Mouse (Mus musculus): ENCODE measurements around the gene Lrrc23. TPM values are rescaled to one million over a fixed set of nuclear protein-coding genes. Genes with fewer than 3 reads are reported as not detected.
A peak's percentile ranks its signal among the peaks of the same experiment; 100 is the strongest.
"Not testable (repeated sequence)": the region's sequence is repeated elsewhere in the genome, so short reads cannot be mapped to it uniquely, and the experiment has no call there.

Gene Lrrc23
- polyA plus RNA-seq, 2 experiments: 0.88 to 1.1 TPM

DNA sequence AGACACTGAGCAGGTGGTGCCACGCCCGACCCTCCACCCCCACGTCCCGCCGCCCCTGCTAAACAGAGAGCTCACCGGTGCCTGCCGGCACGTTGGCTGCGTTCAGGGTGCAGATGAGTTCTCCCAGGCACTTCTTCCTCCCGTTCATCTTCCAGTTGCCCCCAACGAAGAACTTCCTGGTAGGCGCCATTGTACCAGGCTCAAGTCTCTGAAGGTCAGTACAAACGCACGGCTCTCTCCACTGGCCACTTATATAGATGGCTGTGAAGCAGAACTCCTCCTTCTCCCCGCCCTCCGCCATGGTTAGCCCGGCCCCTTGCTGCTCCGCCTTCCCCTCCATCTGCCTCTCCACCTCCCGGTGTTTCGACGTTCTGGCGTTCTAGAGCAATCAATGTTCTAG, 34.4 kb upstream of the Lrrc23 start, which contains the start of gene Tpi1:
Tpi1 (minus strand) TSS at position 364 of the 400 bp plus-strand sequence.
- 0% methylated on average over 21 of the region's 22 CpGs for WGBS
- peak; percentile 97; the same call in 1 of the 2 replicates for TF ChIP-seq POLR2A (IDR thresholded peaks at IDR 0.05; ENCODE audit: borderline replicate concordance, extremely low read depth, insufficient read depth, insufficient read length)
- peak within 1 kb of the TSS; percentile 65 for H3K9ac ChIP-seq (ENCODE audit: low read depth, low read length, severe bottlenecking)
- H3K36me3 ChIP-seq (ENCODE audit: control insufficient read depth, insufficient read depth, low read length): peaks cover 67% of the 10 kb centered on the region
- DNase-seq (ENCODE audit: low spot score): peak; percentile 95
- H3K4me2 ChIP-seq (replicated peaks; ENCODE audit: low read depth, low read length, severe bottlenecking): peak within 1 kb of the TSS; percentile 72
- peak; percentile 89 for ATAC-seq (ENCODE audit: low FRiP score, low read depth)
- peak within 1 kb of the TSS; percentile 79 for H3K27ac ChIP-seq (replicated peaks; ENCODE audit: low read depth, low read length)
- no peaks in the 10 kb centered on the region for H3K27me3 ChIP-seq (ENCODE audit: control insufficient read depth, insufficient read depth, low read length)
- peaks cover 28% of the 10 kb centered on the region for H3K4me1 ChIP-seq (ENCODE audit: control insufficient read depth, insufficient read depth, low read length)
- H3K4me3 ChIP-seq (replicated peaks; ENCODE audit: low read length): peak within 1 kb of the TSS; percentile 48
- no peaks in the 10 kb centered on the region for H3K9me3 ChIP-seq (ENCODE audit: control insufficient read depth, low read length)

DNA sequence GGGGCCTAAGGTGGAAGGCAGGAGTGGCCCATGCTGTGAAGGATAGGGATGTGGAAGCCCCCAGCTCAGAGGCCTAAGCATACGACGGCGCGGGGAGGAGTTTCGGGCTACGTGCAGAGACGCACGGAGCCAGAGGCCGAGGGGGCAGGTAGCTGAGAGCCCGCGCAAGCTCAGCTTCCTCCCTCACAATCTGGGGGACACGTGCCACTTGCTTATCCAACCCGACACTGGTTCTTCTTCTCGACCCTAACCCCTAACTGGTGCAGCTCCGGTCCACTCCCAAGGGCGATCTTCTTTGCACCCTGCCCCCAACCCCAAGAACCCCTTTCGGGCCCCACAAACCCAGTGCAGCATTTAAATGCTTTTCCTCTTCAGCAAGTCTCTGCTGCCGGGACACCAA, 34.0 kb upstream of the Lrrc23 start:
- no peaks in the 10 kb centered on the region for H3K27me3 ChIP-seq (ENCODE audit: control insufficient read depth, insufficient read depth, low read length)
- peaks cover 28% of the 10 kb centered on the region for H3K4me1 ChIP-seq (ENCODE audit: control insufficient read depth, insufficient read depth, low read length)
- TF ChIP-seq POLR2A (IDR thresholded peaks at IDR 0.05; ENCODE audit: borderline replicate concordance, extremely low read depth, insufficient read depth, insufficient read length): no peak
- H3K4me3 ChIP-seq (replicated peaks; ENCODE audit: low read length): peak overlapping the region; percentile 48
- peak overlapping the region; percentile 65 for H3K9ac ChIP-seq (ENCODE audit: low read depth, low read length, severe bottlenecking)
- WGBS: 0% methylated on average over 18 of the region's 18 CpGs
- H3K4me2 ChIP-seq (replicated peaks; ENCODE audit: low read depth, low read length, severe bottlenecking): peak overlapping the region; percentile 72
- peak overlapping the region; percentile 79 for H3K27ac ChIP-seq (replicated peaks; ENCODE audit: low read depth, low read length)
- DNase-seq (ENCODE audit: low spot score) (peak; percentile 87), ATAC-seq (ENCODE audit: low FRiP score, low read depth) (peak; percentile 59)
- H3K9me3 ChIP-seq (ENCODE audit: control insufficient read depth, low read length): no peaks in the 10 kb centered on the region
- peaks cover 62% of the 10 kb centered on the region for H3K36me3 ChIP-seq (ENCODE audit: control insufficient read depth, insufficient read depth, low read length)

DNA sequence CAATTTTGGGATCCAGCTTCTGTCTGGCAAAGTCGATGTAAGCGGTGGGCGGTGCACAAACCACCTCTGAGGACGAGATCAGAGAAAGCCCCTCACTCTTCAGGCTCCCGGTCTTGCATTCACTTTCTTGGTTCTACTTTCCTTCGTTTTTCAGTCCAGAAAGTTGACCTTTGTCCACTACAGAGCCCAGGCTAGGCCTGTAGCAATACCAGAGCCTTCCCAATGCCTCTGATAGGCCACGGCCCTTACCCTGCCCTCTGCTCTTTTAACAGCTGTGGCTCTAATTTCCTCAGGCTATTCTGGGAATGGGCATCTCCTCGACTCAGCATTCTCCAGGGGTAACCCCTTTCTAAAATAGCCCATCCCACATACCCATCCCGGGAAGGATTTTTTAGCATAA, 33.3 kb upstream of the Lrrc23 start:
- H3K9ac ChIP-seq (ENCODE audit: low read depth, low read length, severe bottlenecking): peak overlapping the region; percentile 65
- DNase-seq (ENCODE audit: low spot score) (no peak), ATAC-seq (ENCODE audit: low FRiP score, low read depth) (no peak)
- no peak for TF ChIP-seq POLR2A (IDR thresholded peaks at IDR 0.05; ENCODE audit: borderline replicate concordance, extremely low read depth, insufficient read depth, insufficient read length)
- no peaks in the 10 kb centered on the region for H3K9me3 ChIP-seq (ENCODE audit: control insufficient read depth, low read length)
- H3K36me3 ChIP-seq (ENCODE audit: control insufficient read depth, insufficient read depth, low read length): peaks cover 56% of the 10 kb centered on the region
- peak overlapping the region; percentile 72 for H3K4me2 ChIP-seq (replicated peaks; ENCODE audit: low read depth, low read length, severe bottlenecking)
- no peaks in the 10 kb centered on the region for H3K27me3 ChIP-seq (ENCODE audit: control insufficient read depth, insufficient read depth, low read length)
- peak overlapping the region; percentile 79 for H3K27ac ChIP-seq (replicated peaks; ENCODE audit: low read depth, low read length)
- 14% methylated on average over 9 of the region's 9 CpGs for WGBS
- peak overlapping the region; percentile 48 for H3K4me3 ChIP-seq (replicated peaks; ENCODE audit: low read length)
- H3K4me1 ChIP-seq (ENCODE audit: control insufficient read depth, insufficient read depth, low read length): peaks cover 33% of the 10 kb centered on the region

DNA sequence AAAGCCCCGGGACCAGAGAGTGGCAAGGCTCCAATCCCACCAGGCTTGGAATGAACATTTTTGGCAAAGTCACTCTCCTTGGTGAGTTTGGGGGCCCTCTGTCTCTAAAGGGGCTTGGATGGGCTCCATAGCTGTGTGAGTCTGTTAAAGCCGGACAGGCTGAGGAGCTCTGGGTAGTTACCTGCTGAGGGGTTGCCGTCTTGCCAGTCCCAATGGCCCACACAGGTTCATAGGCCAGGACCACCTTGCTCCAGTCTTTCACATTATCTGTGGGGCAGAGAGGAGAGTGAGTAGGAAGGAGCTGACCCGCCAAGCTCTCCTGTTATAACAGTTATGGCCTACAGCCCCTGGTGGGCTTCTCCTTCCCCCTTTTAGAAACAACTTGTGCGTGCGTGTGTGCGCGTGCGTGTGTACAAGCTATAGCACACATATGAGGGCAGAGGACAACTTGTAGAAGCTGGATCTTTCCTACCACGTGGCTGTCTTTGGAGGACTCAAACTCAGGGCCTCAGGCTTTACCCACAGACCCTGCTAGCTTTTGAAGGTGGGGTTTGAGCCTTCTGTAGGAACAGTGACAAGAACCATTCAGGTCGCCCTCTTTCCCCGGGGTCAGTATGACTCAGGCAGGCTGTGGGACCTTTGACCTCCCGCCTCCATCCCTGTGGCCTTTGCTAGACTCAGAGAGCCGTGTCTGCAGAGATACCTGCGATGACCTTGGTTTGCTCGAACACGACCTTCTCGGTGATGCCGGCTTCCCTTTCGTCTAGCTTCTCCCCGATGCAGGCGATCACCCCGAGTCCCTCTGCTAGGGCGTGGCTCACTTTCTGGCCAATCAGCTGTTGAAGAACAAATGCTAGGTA, 32.4 kb upstream of the Lrrc23 start:
- DNase-seq (ENCODE audit: low spot score) (no peak), ATAC-seq (ENCODE audit: low FRiP score, low read depth) (no peak)
- 78% methylated on average over 24 of the region's 24 CpGs for WGBS
- Histone ChIP-seq H3K4me3 (replicated peaks; ENCODE audit: low read length) (peak overlapping the region; percentile 48), H3K4me2 (replicated peaks; ENCODE audit: low read depth, low read length, severe bottlenecking) (peak overlapping the region; percentile 72), H3K4me1 (ENCODE audit: control insufficient read depth, insufficient read depth, low read length) (peaks cover 33% of the 10 kb centered on the region), H3K36me3 (ENCODE audit: control insufficient read depth, insufficient read depth, low read length) (peaks cover 47% of the 10 kb centered on the region), H3K27ac (replicated peaks; ENCODE audit: low read depth, low read length) (no peak overlapping the region; the same call in 1 of the 2 replicates), H3K9ac (ENCODE audit: low read depth, low read length, severe bottlenecking) (peak overlapping the region; percentile 65), H3K9me3 (ENCODE audit: control insufficient read depth, low read length) (no peaks in the 10 kb centered on the region), H3K27me3 (ENCODE audit: control insufficient read depth, insufficient read depth, low read length) (no peaks in the 10 kb centered on the region)
- no peak for TF ChIP-seq POLR2A (IDR thresholded peaks at IDR 0.05; ENCODE audit: borderline replicate concordance, extremely low read depth, insufficient read depth, insufficient read length)

DNA sequence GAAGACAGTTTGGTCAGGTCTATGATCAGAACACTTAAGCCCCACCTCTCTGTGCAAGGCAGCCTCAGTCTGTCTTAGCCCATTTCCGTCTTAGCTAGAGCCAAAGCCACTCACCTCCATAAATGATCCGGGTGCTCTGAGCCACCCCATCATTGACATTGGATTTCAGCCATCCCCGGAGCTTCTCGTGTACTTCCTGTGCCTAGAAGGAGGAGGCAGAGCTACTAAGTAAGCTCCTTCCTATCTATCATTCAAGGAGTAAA, 31.8 kb upstream of the Lrrc23 start:
- DNase-seq (ENCODE audit: low spot score) (no peak), ATAC-seq (ENCODE audit: low FRiP score, low read depth) (no peak)
- no peak for TF ChIP-seq POLR2A (IDR thresholded peaks at IDR 0.05; ENCODE audit: borderline replicate concordance, extremely low read depth, insufficient read depth, insufficient read length)
- Histone ChIP-seq H3K9ac (ENCODE audit: low read depth, low read length, severe bottlenecking) (no peak overlapping the region), H3K4me3 (replicated peaks; ENCODE audit: low read length) (no peak overlapping the region), H3K27me3 (ENCODE audit: control insufficient read depth, insufficient read depth, low read length) (no peaks in the 10 kb centered on the region), H3K9me3 (ENCODE audit: control insufficient read depth, low read length) (no peaks in the 10 kb centered on the region), H3K4me2 (replicated peaks; ENCODE audit: low read depth, low read length, severe bottlenecking) (no peak overlapping the region; the same call in 1 of the 2 replicates), H3K4me1 (ENCODE audit: control insufficient read depth, insufficient read depth, low read length) (peaks cover 35% of the 10 kb centered on the region), H3K36me3 (ENCODE audit: control insufficient read depth, insufficient read depth, low read length) (peaks cover 41% of the 10 kb centered on the region), H3K27ac (replicated peaks; ENCODE audit: low read depth, low read length) (no peak overlapping the region)
- WGBS: 85% methylated on average over 4 of the region's 4 CpGs

DNA sequence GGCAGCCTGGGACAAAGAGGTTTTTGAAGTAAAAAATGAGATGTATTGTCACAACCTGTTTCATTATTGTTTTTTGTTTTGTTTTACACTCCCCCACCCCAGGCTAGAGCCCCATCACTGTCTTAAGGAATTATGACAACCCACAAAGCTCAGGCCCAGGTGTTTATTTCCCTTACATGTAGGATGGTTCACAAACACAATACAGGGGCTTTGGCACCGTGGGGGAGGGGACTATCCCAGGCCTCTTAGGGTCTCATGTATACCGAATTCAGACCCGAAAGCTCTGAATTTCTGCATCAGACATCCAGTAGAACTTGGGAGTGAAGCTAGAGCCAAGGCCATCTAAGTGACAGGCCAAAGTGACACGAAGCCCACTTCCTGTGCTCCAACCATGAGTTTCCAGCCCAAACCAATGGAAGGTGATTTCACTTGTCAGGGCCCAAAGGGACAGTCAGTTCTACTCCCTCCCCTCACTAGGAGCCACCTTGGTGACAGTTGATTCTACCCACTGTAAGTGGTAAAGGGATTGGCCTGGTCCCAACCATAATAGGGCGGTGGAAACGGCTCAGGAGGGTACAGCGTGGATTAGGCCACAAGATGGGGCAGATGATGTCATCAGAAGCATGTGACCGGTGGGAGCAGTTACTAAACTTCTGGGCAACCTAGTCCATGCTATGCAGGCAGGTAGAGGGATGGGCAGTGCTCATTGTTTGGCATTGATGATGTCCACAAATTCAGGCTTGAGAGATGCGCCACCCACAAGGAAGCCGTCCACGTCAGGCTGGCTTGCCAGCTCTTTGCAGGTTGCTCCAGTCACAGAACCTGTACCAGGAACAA, 31.3 kb upstream of the Lrrc23 start:
- Histone ChIP-seq H3K36me3 (ENCODE audit: control insufficient read depth, insufficient read depth, low read length) (peaks cover 36% of the 10 kb centered on the region), H3K27ac (replicated peaks; ENCODE audit: low read depth, low read length) (0 out of 2 replicates have a peak overlapping the region, but pooled peaks have one; percentile 29), H3K4me1 (ENCODE audit: control insufficient read depth, insufficient read depth, low read length) (peaks cover 35% of the 10 kb centered on the region)
- DNase-seq (ENCODE audit: low spot score); ATAC-seq (ENCODE audit: low FRiP score, low read depth); H3K27me3 ChIP-seq (ENCODE audit: control insufficient read depth, insufficient read depth, low read length); H3K9ac ChIP-seq (ENCODE audit: low read depth, low read length, severe bottlenecking); H3K9me3 ChIP-seq (ENCODE audit: control insufficient read depth, low read length); H3K4me2 ChIP-seq (replicated peaks; ENCODE audit: low read depth, low read length, severe bottlenecking); H3K4me3 ChIP-seq (replicated peaks; ENCODE audit: low read length): not testable (repeated sequence)
- WGBS: 84% methylated on average over 8 of the region's 11 CpGs

Measured in limb, embryonic 14.5 days (tissue).